Mouse (Mus musculus) stomach, postnatal 0 days (tissue): Measurements from ENCODE around the gene Manba. TPM values are rescaled to one million over a fixed set of nuclear protein-coding genes. Genes with fewer than 3 reads are reported as not detected.

Experiments used
- ATAC-seq: fragments of 200-750 bp; cut with Nextera tagmentation; 2 replicates; pipeline ENCODE4 v1.8.0; 2017; ENCODE audit not compliant: low FRiP score, low TSS enrichment
- DNase-seq: peaks from one replicate; pipeline ENCODE4 v3.0.0-alpha.2; 2016; ENCODE audit warnings: low spot score
- H3K27ac ChIP-seq: fragments of 300-500 bp; sonication (generic); replicated peaks from 2 replicates; pipeline ENCODE4 v1.5.1; 2014; ENCODE audit warnings: mild to moderate bottlenecking, control low read depth
- H3K27me3 ChIP-seq: fragments of 300-500 bp; sonication (generic); 2 replicates; pipeline ENCODE4 v1.6.1; 2014; ENCODE audit warnings: low read length; ENCODE audit not compliant: control insufficient read depth, insufficient read depth
- H3K36me3 ChIP-seq: fragments of 300-500 bp; sonication (generic); 2 replicates; pipeline ENCODE4 v1.6.1; 2014; ENCODE audit warnings: low read length, mixed read lengths; ENCODE audit not compliant: control insufficient read depth, insufficient read depth
- H3K4me1 ChIP-seq: fragments of 300-500 bp; sonication (generic); replicated peaks from 2 replicates; pipeline ENCODE4 v1.6.1; 2014; ENCODE audit warnings: antibody characterized with exemption; ENCODE audit not compliant: control insufficient read depth, insufficient read depth
- H3K4me2 ChIP-seq: fragments of 300-500 bp; sonication (generic); replicated peaks from 2 replicates; pipeline ENCODE4 v1.6.1; 2014; ENCODE audit warnings: low read depth, mild to moderate bottlenecking, control low read depth, moderate library complexity
- H3K4me3 ChIP-seq: fragments of 300-500 bp; sonication (generic); 2 replicates; pipeline ENCODE4 v1.5.1; 2014; ENCODE audit warnings: low read depth, low read length, control low read depth
- H3K9ac ChIP-seq: fragments of 300-500 bp; sonication (generic); 2 replicates; pipeline ENCODE4 v1.6.1; 2014; ENCODE audit warnings: mild to moderate bottlenecking, low read length, control low read depth, mixed read lengths
- H3K9me3 ChIP-seq: fragments of 300-500 bp; sonication (generic); 2 replicates; pipeline ENCODE4 v1.6.1; 2016; ENCODE audit warnings: low read length; ENCODE audit not compliant: control insufficient read depth
- CTCF ChIP-seq: IDR thresholded peaks from 2 replicates; pipeline ENCODE4 v1.5.1; 2016; ENCODE audit warnings: antibody characterized with exemption, low read depth, mild to moderate bottlenecking, moderate library complexity
- EP300 ChIP-seq: optimal IDR thresholded peaks from 2 replicates; pipeline ENCODE3; 2016; ENCODE audit warnings: antibody characterized with exemption
- WGBS: fragments of 180-500 bp; shearing (Covaris S2); extraction: QIAGEN DNeasy Blood & Tissue Kit; methylation state at CpG from one replicate; pipeline ENCODE4 v1.1.7; 2014; 5-methylcytosine and 5-hydroxymethylcytosine counted together
- polyA plus RNA-seq: library from polyadenylated mRNA; unstranded; fragments of >200 nt; fragmentation: Nextera tagmentation; extraction: Ambion mirVana; gene quantifications from 2 replicates; pipeline ENCODE4 v1.2.1, GENCODE M21; 2015

Gene Manba
- polyA plus RNA-seq, 1 experiment from 2014 or later, result 11.8 TPM

GRCm38 (mm10) chr3:135505369-135505909, 20.0 kb downstream of the Manba start:
- Histone ChIP-seq H3K4me1 (no peaks in the 10 kb centered on the region), H3K4me2 (no peak overlapping the region), H3K4me3 (no peak overlapping the region), H3K9me3 (no peaks in the 10 kb centered on the region), H3K27ac (0 out of 2 replicates have a peak overlapping the region, but pooled peaks have one; percentile 13), H3K27me3 (no peaks in the 10 kb centered on the region), H3K9ac (no peak overlapping the region), H3K36me3 (no peaks in the 10 kb centered on the region)
- peak; percentile 83 for TF ChIP-seq CTCF
- TF ChIP-seq EP300, result no peak
- WGBS, result 60% methylated on average over 10 of the region's 10 CpGs
- DNase-seq, result peak; percentile 74
- peak; percentile 19; the same call in 1 of the 2 replicates for ATAC-seq

DNA sequence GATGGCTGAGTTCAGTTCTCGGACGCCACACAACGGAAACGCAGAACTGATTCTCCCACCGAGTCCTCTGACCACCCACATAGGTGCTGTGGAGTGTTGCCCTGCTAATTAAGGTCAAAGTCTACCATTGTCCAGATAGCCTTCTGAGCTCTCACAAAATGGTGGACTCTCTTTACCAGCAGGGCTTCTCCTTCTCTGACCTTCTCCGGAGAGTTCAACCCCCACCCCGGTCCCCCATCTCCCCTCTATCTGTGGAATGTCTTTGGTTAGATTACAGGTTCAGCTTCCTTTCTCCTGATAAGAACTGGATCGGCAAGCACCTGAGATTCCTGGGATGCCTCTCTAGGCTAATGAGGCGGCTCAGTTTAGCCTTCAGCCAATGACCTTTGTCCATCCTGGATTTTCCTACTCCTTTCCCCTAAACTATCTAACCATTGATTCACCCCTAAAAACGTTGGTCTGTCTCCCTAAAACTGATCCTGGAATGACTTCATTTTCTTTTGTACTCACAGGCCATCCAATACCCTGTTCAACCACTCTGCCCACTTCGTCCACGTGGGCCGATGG, 20.6 kb downstream of the Manba start:
- TF ChIP-seq EP300 (no peak), CTCF (no peak)
- ATAC-seq, result no peak

GRCm38 (mm10) chr3:135507506-135507905, 22.1 kb downstream of the Manba start:
- H3K9ac ChIP-seq, result no peak overlapping the region
- no peaks in the 10 kb centered on the region for H3K9me3 ChIP-seq
- DNase-seq (no peak), ATAC-seq (no peak)
- H3K27ac ChIP-seq, result no peak overlapping the region
- H3K36me3 ChIP-seq, result no peaks in the 10 kb centered on the region
- H3K4me1 ChIP-seq, result no peaks in the 10 kb centered on the region
- no peak overlapping the region for H3K4me3 ChIP-seq
- no peaks in the 10 kb centered on the region for H3K27me3 ChIP-seq
- H3K4me2 ChIP-seq, result no peak overlapping the region
- WGBS, result 79% methylated on average over 7 of the region's 7 CpGs
- TF ChIP-seq CTCF, result no peak
- TF ChIP-seq EP300, result no peak

More for the DNA sequence above, 20.6 kb downstream of the Manba start:
- Histone ChIP-seq H3K27ac (no peak overlapping the region), H3K9me3 (no peaks in the 10 kb centered on the region), H3K4me2 (no peak overlapping the region), H3K36me3 (no peaks in the 10 kb centered on the region), H3K9ac (no peak overlapping the region), H3K4me1 (no peaks in the 10 kb centered on the region), H3K27me3 (no peaks in the 10 kb centered on the region), H3K4me3 (no peak overlapping the region)
- no peak for DNase-seq
- 75% methylated on average over 13 of the region's 13 CpGs for WGBS

GRCm38 (mm10) chr3:135508191-135508590, 22.8 kb downstream of the Manba start:
- H3K27me3 ChIP-seq, result no peaks in the 10 kb centered on the region
- TF ChIP-seq CTCF, result no peak
- no peak for TF ChIP-seq EP300
- 91% methylated on average over 1 of the region's 1 CpGs for WGBS
- no peaks in the 10 kb centered on the region for H3K4me1 ChIP-seq
- ATAC-seq, result no peak
- no peak for DNase-seq
- H3K4me3 ChIP-seq, result no peak overlapping the region
- no peak overlapping the region for H3K9ac ChIP-seq
- no peak overlapping the region for H3K4me2 ChIP-seq
- H3K27ac ChIP-seq, result no peak overlapping the region
- no peaks in the 10 kb centered on the region for H3K36me3 ChIP-seq
- no peaks in the 10 kb centered on the region for H3K9me3 ChIP-seq

DNA sequence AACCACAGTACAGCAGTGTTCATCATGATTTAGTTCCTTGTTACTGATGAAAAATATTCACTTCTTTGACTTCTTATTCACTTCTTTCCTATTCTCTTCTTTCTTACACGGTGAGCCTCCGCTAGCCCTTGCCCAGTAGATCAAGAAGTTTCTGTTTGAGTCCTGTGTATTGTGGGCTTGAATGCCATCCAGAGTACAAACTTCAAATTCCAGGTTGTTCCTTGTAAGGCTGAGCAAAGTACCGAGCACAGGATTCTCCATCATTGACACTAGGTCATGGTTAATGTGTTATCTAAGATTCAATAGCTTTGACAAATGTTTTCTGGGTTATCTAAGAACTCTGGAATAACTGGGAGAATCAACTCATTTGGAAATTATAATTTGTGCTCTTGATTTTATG, 25.0 kb downstream of the Manba start:
- WGBS, result 81% methylated on average over 3 of the region's 3 CpGs
- Histone ChIP-seq H3K4me3 (no peak overlapping the region), H3K27me3 (no peaks in the 10 kb centered on the region), H3K4me1 (no peaks in the 10 kb centered on the region), H3K9me3 (no peaks in the 10 kb centered on the region), H3K9ac (no peak overlapping the region), H3K36me3 (no peaks in the 10 kb centered on the region), H3K27ac (no peak overlapping the region), H3K4me2 (no peak overlapping the region)
- ATAC-seq (no peak), DNase-seq (no peak)
- no peak for TF ChIP-seq CTCF
- TF ChIP-seq EP300, result no peak

- TF ChIP-seq EP300 (no peak), CTCF (peak; percentile 48)
- no peaks in the 10 kb centered on the region for H3K27me3 ChIP-seq
- no peak overlapping the region for H3K27ac ChIP-seq
- no peak overlapping the region for H3K9ac ChIP-seq
- no peak for DNase-seq
- WGBS, result 47% methylated on average over 11 of the region's 11 CpGs
- H3K4me2 ChIP-seq, result no peak overlapping the region
- no peak overlapping the region for H3K4me3 ChIP-seq
- no peaks in the 10 kb centered on the region for H3K36me3 ChIP-seq
- ATAC-seq, result no peak
- no peaks in the 10 kb centered on the region for H3K4me1 ChIP-seq
- H3K9me3 ChIP-seq, result no peaks in the 10 kb centered on the region
Measured at GRCm38 (mm10) chr3:135511683-135512082, 26.3 kb downstream of the Manba start.
